Mouse (Mus musculus) urinary bladder, postnatal 4 days (tissue): Measurements from ENCODE around the gene Pde6h.

Source experiments
- DNase-seq, 2 experiments: peaks; one replicate each; pipeline ENCODE4 v3.0.0; 2021 to 2022; ENCODE audit warnings: low spot score in 2 of 2

Pde6h gene

GRCm38 (mm10) chr6:136980331-136980746 lies 56.7 kb downstream of the Pde6h start:
- no peak for DNase-seq

DNA sequence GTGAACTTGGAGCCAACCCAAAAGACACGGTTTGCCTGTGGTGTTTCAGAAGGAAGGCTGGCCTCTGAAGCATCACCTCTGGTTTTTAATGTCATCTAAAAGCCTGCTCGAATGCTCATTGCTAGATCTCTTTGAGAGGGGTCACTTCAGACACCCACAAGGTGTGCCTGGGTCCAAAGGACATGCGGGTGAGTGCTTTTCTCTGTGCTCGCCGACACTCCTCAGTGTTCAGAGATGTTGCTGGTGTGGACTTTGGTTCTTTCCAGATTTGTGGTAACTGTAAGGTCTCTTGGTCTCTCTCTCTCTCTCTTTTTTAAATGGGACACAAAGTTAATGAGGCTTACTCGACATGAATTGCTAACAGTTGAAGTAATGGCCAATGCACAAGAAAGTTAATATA lies 58.9 kb downstream of the Pde6h start:
- DNase-seq = no peak

DNA sequence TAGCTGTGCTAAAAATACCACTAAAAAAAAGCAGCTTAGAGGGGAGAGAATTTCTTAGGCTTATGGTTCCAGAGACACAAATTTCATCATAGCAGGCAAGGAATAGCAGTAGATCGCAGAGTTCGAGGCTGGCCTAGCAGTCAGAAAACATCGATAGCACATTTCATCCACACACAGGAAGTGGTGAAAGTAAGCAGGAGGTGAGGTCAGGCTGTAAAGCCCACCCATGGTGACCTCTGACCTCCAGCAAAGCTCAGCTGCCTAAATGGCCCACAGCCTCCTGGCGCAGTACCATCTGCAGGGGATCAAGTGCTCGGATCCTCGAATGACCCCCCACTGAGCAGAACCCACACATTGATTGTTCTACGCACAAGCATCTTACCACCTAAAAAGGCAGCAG lies 59.6 kb downstream of the Pde6h start:
- no peak for DNase-seq

- DNase-seq = no peak
Measured at GRCm38 (mm10) chr6:136986019-136986418, 62.4 kb downstream of the Pde6h start.

GRCm38 (mm10) chr6:136986718-136987117 lies 63.1 kb downstream of the Pde6h start:
- DNase-seq = no peak

GRCm38 (mm10) chr6:136988536-136989060 lies 65.0 kb downstream of the Pde6h start:
- no peak for DNase-seq

DNA sequence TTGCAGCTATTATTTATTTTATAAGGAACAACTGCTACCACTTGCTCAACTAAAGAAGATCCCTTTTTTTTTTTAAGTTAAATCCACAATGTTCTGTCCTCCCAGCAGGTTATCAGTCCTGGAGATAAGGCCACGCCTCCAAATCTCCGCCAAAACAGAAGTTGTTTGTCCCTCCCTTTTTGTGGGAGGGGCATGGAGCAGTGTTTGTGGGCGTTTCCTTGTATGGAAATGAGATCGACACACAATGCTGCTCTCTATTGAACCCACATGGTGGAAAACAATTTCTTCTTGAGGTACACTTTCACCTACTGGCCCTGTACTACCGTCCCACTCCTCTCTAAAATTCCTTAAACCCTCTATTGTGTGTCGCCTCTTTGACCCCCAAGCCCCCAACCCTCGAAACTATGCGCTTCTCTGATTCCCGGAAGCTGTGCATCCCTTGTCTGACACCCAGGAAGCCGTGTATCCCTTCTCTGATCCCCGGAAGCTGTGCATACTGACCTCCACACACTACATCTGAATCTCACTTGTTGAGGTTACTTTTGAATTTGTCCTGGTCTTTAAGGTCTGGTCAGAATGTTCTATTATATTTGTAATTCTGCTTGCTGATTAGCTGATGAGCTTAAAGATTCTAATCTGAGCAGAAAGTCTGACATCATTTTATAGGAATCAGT lies 66.3 kb downstream of the Pde6h start:
- DNase-seq = no peak

DNA sequence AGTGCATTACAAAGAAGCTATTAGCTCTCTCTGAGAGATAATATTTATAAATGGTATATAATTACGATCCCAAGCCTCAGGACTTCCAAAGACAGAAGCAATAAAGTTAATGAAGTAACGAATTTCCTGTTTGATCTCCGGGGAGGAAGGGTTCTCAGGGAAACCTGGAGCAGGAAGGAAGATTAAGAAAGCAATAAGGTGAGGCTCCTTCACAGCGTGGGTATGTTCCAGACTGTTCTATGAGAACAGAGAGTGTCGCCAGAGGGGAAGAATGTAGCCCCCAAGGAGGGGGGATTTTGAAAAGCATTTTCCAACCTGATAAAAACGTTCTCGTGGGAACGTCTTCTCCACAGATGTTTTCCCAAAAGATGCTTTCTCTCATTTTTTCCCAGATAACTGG lies 66.9 kb downstream of the Pde6h start:
- DNase-seq = no peak

DNA sequence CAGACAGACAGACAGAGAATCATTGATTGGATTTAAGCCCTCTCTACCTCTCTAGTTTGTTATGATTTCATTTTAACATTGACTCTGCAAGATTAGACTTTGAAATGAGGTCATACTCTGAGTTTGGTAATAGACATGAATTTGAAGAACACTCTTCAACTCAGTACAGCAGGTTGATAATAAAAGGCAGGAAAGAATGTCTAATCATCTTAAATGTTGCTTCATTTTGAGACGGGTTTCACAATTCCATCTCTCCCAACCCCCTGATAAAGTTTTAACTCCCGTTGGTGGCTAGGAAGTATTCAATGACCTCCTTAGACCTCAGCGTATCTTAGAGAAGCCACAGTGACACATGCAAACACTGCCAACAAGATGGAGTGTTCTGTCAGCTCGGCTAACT lies 69.9 kb downstream of the Pde6h start:
- no peak for DNase-seq

DNA sequence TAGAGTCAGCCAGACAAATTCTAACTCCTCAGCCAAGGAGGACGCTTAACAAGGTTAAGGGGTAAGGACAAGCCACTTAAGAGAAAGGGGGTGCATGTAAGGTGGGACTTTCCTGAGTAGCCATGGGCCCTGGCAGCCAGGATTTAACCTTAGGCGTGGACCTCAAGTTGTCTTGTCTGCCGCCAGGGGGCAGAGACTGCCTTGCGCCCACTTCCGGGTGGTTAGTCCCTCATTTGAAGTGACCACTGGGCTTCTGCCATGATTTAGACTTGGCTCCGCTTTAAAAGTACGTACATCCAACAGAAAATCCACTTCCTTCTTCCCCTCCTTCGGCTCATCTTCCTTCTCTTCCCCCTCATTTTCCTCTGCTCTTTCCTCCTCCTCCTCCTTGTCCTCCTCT lies 71.9 kb downstream of the Pde6h start:
- DNase-seq = no peak

DNA sequence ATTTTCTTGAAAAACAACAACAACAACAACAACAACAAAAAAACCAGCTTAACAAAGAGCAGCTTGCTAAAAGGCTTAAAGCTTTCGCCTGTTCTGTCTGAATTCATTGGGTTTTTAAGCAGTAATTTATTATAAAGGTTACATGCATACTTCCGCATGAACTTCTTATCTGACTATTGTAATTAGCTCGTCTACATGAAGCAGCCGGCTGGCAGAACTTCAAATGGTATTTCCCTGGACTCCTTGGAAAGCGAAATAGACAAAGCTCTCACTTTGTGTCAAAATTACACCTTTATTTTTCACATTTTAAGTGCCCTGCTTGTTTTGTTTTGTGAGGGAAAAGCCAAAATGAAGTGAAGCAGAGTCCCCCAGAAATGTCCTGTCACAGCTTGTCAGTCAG lies 72.7 kb downstream of the Pde6h start:
- no peak for DNase-seq

DNA sequence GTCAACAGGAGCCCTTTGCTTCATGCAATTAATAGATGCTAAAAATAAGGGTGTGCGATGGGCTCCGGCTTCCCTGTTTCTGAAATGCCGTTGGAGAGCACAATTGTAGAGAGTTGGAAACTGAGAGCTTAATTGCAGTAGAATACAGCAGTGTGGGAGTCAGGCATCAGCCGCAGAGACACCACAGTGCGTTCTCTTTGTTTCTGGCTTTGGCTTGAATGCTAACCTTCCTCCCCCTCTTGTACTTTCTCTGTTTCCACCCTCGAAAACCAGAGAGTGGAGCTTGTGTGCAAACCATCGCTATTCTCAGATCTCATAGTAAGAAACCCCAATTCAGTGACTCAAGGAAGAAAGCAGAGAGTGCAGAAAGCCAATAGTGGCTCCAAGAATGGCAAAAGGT lies 74.5 kb downstream of the Pde6h start:
- no peak for DNase-seq

- DNase-seq = no peak
Measured at GRCm38 (mm10) chr6:136999009-136999408, 75.4 kb downstream of the Pde6h start.

GRCm38 (mm10) chr6:136999707-137000446 lies 76.2 kb downstream of the Pde6h start:
- no peak for DNase-seq

- no peak for DNase-seq
Measured at GRCm38 (mm10) chr6:137000706-137001105, 77.1 kb downstream of the Pde6h start.

DNA sequence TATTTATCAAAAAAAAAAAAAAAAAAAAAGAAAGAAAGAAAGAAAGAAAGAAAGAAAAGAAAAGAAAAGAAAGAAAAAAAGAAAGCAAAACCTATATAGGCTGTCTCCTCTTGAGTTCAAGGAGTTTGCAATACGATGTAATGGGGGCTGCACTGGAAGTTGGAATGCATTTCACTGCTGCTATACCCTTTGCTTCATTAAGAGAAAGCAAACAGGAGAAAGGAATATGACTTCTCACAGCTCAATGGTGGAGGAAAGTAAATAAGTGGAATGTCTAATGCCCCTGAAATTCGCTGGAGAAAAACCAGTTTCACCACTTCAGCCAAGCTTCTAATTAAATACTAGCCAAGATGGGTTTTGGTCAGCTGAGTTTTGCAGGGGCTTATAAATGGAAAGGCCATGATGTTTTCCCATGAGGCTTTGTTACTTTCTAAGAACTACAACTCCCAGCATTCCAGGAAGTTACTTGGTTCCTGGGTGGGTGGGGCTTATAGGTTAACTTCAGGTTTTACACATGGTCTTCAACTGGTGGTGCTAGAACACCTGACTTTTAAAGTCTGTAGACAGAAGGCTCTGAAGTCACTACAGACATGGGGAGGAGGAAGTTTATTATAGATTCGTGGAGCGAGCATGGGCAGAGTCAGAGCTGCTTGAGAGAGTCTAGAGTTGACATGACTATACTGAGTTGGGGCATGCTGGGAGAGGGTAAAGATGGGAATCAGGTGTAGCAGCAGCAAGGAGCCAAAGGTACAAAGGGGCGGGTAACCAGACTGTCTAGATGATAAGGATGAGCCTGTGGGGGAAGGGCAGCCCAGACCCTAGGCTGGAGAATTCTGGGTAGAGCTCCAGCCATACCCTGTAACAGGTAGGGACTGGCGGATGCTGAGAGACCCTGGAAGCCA lies 77.9 kb downstream of the Pde6h start:
- no peak for DNase-seq

- no peak for DNase-seq
Measured at GRCm38 (mm10) chr6:137002169-137002514, 78.5 kb downstream of the Pde6h start.

GRCm38 (mm10) chr6:137004359-137004758 lies 80.7 kb downstream of the Pde6h start:
- DNase-seq = no peak

- no peak for DNase-seq
Measured at GRCm38 (mm10) chr6:137011187-137011586, 87.6 kb downstream of the Pde6h start.

DNA sequence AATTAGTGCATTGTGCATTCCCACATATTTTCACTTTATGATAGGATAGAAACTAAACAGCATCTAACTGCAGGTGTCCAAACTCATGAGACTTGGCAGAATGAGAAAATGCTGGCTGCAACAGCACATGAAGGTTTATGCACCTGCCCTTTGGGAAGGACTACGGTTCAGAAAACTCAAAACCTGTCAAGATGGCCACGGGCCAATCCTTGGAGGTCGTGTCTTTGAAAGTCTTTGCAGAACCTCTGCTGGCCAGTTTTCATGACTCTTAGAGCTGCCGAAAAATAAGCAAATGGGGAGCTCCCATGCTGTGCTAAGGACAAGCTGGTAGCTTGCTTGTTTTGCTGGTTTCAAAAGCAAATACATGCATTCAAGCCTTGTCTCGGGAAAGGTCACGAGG lies 90.7 kb downstream of the Pde6h start:
- no peak for DNase-seq

DNA sequence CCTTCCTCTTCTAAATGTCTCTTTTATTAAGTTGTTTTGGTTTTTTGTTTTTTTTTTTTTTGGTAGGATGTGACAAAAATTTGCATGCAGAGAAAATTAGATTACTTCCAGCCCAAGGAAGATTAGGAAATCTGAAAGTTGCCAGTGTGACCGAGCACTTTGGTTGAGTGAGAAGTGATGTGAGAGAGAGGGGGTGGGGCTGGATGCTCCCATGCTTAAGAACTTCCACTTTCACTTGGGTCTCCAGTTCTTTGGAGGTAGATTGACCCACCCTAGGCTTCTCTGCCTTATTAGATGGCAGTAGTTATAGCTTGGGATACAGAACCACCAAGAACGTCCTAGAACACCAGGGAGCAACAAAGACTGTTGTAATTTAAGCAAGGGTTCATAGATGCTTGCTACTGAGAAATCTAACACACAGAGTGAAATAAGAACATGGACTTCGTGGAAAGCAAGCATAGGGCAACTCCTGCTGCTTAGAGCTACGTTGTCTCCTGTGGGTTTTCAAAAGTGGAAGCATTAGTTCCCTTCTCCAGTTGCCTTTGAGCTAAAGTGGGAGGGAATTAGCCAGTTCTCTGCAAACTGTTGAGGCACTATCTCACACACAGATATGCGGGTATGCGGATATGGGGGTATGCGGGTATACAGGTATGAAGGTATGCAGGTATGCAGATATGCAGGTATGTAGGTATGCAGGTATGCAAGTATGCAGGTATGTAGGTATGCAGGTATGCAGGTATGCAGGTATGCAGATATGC lies 93.8 kb downstream of the Pde6h start:
- no peak for DNase-seq
